ENCODE assay signal across 21 mouse cellular contexts in the genomic region with DNA sequence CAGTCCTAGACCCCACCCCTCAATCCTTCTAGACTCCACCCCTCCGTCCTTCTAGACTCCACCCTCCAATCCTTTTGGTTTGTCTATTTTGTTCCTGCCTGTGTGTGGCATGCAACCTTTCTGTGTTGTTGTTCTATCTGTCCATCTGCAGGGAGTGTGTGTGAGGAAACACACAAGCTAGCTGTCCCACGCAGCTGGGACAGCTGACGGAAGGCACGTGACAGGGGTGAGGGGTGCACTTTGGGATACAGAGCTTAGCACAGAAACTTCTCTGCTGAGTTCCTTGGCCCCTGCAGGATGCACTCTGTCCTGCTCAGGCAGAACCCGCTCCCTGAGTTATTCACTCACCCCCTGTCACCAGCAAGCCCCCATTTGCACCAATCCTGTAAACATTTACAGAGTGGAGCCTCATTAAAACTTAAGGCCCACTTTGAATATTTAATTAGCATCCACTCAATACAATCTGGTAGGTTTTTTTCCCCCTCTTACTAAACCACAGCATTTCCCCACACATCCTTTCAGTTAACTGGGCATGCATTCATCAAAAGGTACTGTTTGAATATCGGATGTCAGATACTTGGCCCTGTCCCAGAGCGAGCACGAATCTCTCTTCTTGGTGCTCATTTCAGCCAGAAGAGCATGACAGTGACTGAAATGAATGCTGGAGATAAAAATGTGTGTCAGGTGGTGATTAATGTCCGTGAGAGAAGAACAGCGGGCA. TPM values are rescaled to one million over a fixed set of nuclear protein-coding genes. Genes with fewer than 3 reads are reported as not detected.
A peak's percentile ranks its signal among the peaks of the same experiment; 100 is the strongest.
DNase-seq lines count a peak whose midpoint lies in the region; ATAC-seq and TF ChIP-seq lines count a peak whose summit lies in the region.
"Had no signal": no experiment of that assay in that cellular context is flagged by ENCODE, and none has a peak within 500 bp of the region (broad histone marks: within the 10 kb centered on the region; RNA-seq: fewer than 3 reads in every experiment).

No protein-coding gene starts in this region.

- H3K4me1 ChIP-seq in kidney, embryonic 14.5 days (ENCODE audit: control insufficient read depth, insufficient read depth, low read length): 0 out of 2 replicates have a peak, but pooled peaks cover 8% of the 10 kb centered on the region
- no peaks in the 10 kb centered on the region for H3K4me1 ChIP-seq in midbrain, embryonic 11.5 days (ENCODE audit: control insufficient read depth, insufficient read depth, low read length)
- no peaks in the 10 kb centered on the region for H3K4me1 ChIP-seq in midbrain, embryonic 14.5 days (ENCODE audit: control insufficient read depth, insufficient read depth, low read length)
- H3K4me1 ChIP-seq in forebrain, embryonic 15.5 days: peaks cover 8% of the 10 kb centered on the region
- H3K4me1 ChIP-seq in small intestine, adult 2 months (ENCODE audit: control insufficient read depth, insufficient read depth, insufficient read length, low read length): peaks cover 45% of the 10 kb centered on the region
- H3K4me1 ChIP-seq: limb, embryonic 12.5 days; neural tube, embryonic 12.5 days had no signal

- no peak for DNase-seq in kidney, postnatal 14 days
- DNase-seq in midbrain, embryonic 11.5 days (ENCODE audit: low spot score, missing footprints): peak; percentile 45
- DNase-seq in midbrain, embryonic 14.5 days: no peak
- DNase-seq in embryo, embryonic 11 days: no peak
- DNase-seq: adrenal gland, adult 2 months; cerebellum, adult 11-12 months; cerebellum, postnatal 36 days; heart, adult 11 months; liver, embryonic 13.5 days; right cerebral cortex, postnatal 14 days; thymus, postnatal 36 days had no signal

- H3K27ac ChIP-seq in kidney, embryonic 14.5 days (ENCODE audit: low read depth, low read length): no peak overlapping the region
- no peak overlapping the region for H3K27ac ChIP-seq in midbrain, embryonic 11.5 days (ENCODE audit: low read depth, low read length)
- H3K27ac ChIP-seq in midbrain, embryonic 14.5 days (replicated peaks; ENCODE audit: low read depth, low read length): no peak overlapping the region
- H3K27ac ChIP-seq in forebrain, embryonic 15.5 days (replicated peaks): no peak overlapping the region
- H3K27ac ChIP-seq in small intestine, adult 2 months (ENCODE audit: insufficient read depth, low read depth, low read length): peak overlapping the region; percentile 73
- H3K27ac ChIP-seq: embryonic facial prominence, embryonic 12.5 days; hindbrain, embryonic 10.5 days; limb, embryonic 12.5 days; liver, embryonic 13.5 days; neural tube, embryonic 12.5 days had no signal

- H3K36me3 ChIP-seq in kidney, embryonic 14.5 days (ENCODE audit: control insufficient read depth, insufficient read depth, low read length): no peaks in the 10 kb centered on the region
- H3K36me3 ChIP-seq in midbrain, embryonic 11.5 days (ENCODE audit: control insufficient read depth, insufficient read depth, low read length): no peaks in the 10 kb centered on the region
- no peaks in the 10 kb centered on the region for H3K36me3 ChIP-seq in midbrain, embryonic 14.5 days (ENCODE audit: control insufficient read depth, insufficient read depth, low read length)
- H3K36me3 ChIP-seq in forebrain, embryonic 15.5 days: no peaks in the 10 kb centered on the region
- H3K36me3 ChIP-seq in small intestine, adult 2 months (ENCODE audit: control insufficient read depth, insufficient read depth, low read length): no peaks in the 10 kb centered on the region
- H3K36me3 ChIP-seq: embryonic facial prominence, embryonic 12.5 days; G1E; hindbrain, embryonic 10.5 days; limb, embryonic 12.5 days; liver, embryonic 13.5 days; neural tube, embryonic 12.5 days had no signal

- no peak overlapping the region for H3K4me2 ChIP-seq in kidney, embryonic 14.5 days (replicated peaks; ENCODE audit: low read depth, low read length)
- no peak overlapping the region for H3K4me2 ChIP-seq in midbrain, embryonic 11.5 days
- H3K4me2 ChIP-seq in midbrain, embryonic 14.5 days (ENCODE audit: low read length): no peak overlapping the region
- no peak overlapping the region for H3K4me2 ChIP-seq in forebrain, embryonic 15.5 days (replicated peaks)
- H3K4me2 ChIP-seq: embryonic facial prominence, embryonic 12.5 days; limb, embryonic 12.5 days; liver, embryonic 13.5 days; neural tube, embryonic 12.5 days had no signal

- TF ChIP-seq POLR2A in small intestine, adult 2 months (IDR thresholded peaks at IDR 0.05; ENCODE audit: low read depth, low read length): no peak

- peak; percentile 44; the same call in 1 of the 2 replicates for ATAC-seq in kidney, embryonic 14.5 days (ENCODE audit: low FRiP score, low TSS enrichment)
- no peak for ATAC-seq in midbrain, embryonic 11.5 days (ENCODE audit: low FRiP score)
- ATAC-seq in midbrain, embryonic 14.5 days (ENCODE audit: low FRiP score, low TSS enrichment): no peak
- ATAC-seq in forebrain, embryonic 15.5 days (replicated peaks): 0 out of 2 replicates have a peak, but pooled peaks have one; percentile 38
- ATAC-seq: CD4-positive, CD25-positive, alpha-beta regulatory T cell, adult 4 months; intestine, postnatal 0 days had no signal

- TF ChIP-seq CTCF in small intestine, adult 2 months (IDR thresholded peaks at IDR 0.05; ENCODE audit: extremely low read depth, insufficient read length, insufficient replicate concordance, low read depth, low read length): no peak

- no peak overlapping the region for H3K9ac ChIP-seq in kidney, embryonic 14.5 days (ENCODE audit: low read depth, low read length)
- H3K9ac ChIP-seq in midbrain, embryonic 11.5 days (ENCODE audit: low read length): no peak overlapping the region
- H3K9ac ChIP-seq in midbrain, embryonic 14.5 days (replicated peaks; ENCODE audit: low read length): no peak overlapping the region
- H3K9ac ChIP-seq in forebrain, embryonic 15.5 days (replicated peaks): no peak overlapping the region
- H3K9ac ChIP-seq: embryonic facial prominence, embryonic 12.5 days; limb, embryonic 12.5 days; liver, embryonic 13.5 days; neural tube, embryonic 12.5 days had no signal

- WGBS in kidney, embryonic 14.5 days: 51% methylated on average over 10 of the region's 10 CpGs
- 80% methylated on average over 10 of the region's 10 CpGs for WGBS in midbrain, embryonic 11.5 days
- 71% methylated on average over 10 of the region's 10 CpGs for WGBS in midbrain, embryonic 14.5 days
- whole genome bisulfite sequencing in forebrain, embryonic 15.5 days: 27% methylated on average over 10 of the region's 10 CpGs
- WGBS in small intestine, adult 2 months: 68% methylated on average over 10 of the region's 10 CpGs

- no peaks in the 10 kb centered on the region for H3K9me3 ChIP-seq in kidney, embryonic 14.5 days (ENCODE audit: control insufficient read depth, low read length)
- no peaks in the 10 kb centered on the region for H3K9me3 ChIP-seq in midbrain, embryonic 11.5 days (ENCODE audit: control insufficient read depth, low read length)
- H3K9me3 ChIP-seq in midbrain, embryonic 14.5 days (ENCODE audit: control insufficient read depth, low read length): no peaks in the 10 kb centered on the region
- no peaks in the 10 kb centered on the region for H3K9me3 ChIP-seq in forebrain, embryonic 15.5 days
- H3K9me3 ChIP-seq: embryonic facial prominence, embryonic 12.5 days; hindbrain, embryonic 10.5 days; limb, embryonic 12.5 days; liver, embryonic 13.5 days; neural tube, embryonic 12.5 days had no signal

- no peaks in the 10 kb centered on the region for H3K27me3 ChIP-seq in kidney, embryonic 14.5 days (ENCODE audit: control insufficient read depth, insufficient read depth, low read length)
- no peaks in the 10 kb centered on the region for H3K27me3 ChIP-seq in midbrain, embryonic 11.5 days (ENCODE audit: control insufficient read depth, insufficient read depth, low read length)
- no peaks in the 10 kb centered on the region for H3K27me3 ChIP-seq in midbrain, embryonic 14.5 days (ENCODE audit: control insufficient read depth, insufficient read depth, low read length)
- H3K27me3 ChIP-seq in forebrain, embryonic 15.5 days: no peaks in the 10 kb centered on the region
- no peaks in the 10 kb centered on the region for H3K27me3 ChIP-seq in small intestine, adult 2 months (ENCODE audit: control insufficient read depth, insufficient read depth, low read length)
- H3K27me3 ChIP-seq: embryonic facial prominence, embryonic 12.5 days; liver, embryonic 13.5 days; neural tube, embryonic 12.5 days had no signal

- H3K4me3 ChIP-seq in kidney, embryonic 14.5 days (ENCODE audit: low read length): no peak overlapping the region
- no peak overlapping the region for H3K4me3 ChIP-seq in midbrain, embryonic 11.5 days (ENCODE audit: low read depth, low read length)
- H3K4me3 ChIP-seq in midbrain, embryonic 14.5 days (replicated peaks; ENCODE audit: low read depth, low read length): no peak overlapping the region
- no peak overlapping the region for H3K4me3 ChIP-seq in forebrain, embryonic 15.5 days
- no peak overlapping the region for H3K4me3 ChIP-seq in small intestine, adult 2 months (ENCODE audit: low read depth, low read length)
- H3K4me3 ChIP-seq: embryonic facial prominence, embryonic 12.5 days; hindbrain, embryonic 10.5 days; limb, embryonic 12.5 days; liver, embryonic 13.5 days; neural tube, embryonic 12.5 days had no signal

RNA-seq across cellular contexts. Expression of a gene that starts 4.0 kb away (rescaled TPM):
- polyA plus RNA-seq in kidney, embryonic 14.5 days (2014; fragmentation: Nextera tagmentation; extraction: Ambion mirVana): 0.50 and 0.51 TPM in 2 replicates
- 0.07 and 0.15 TPM in 2 replicates for polyA plus RNA-seq in midbrain, embryonic 11.5 days (2014; fragmentation: Nextera tagmentation; extraction: Ambion mirVana)
- 0.07 and 0.19 TPM in 2 replicates for polyA plus RNA-seq in midbrain, embryonic 14.5 days (2014; fragmentation: Nextera tagmentation; extraction: Ambion mirVana)
- 0.09 and 0.20 TPM in 2 replicates for polyA plus RNA-seq in forebrain, embryonic 15.5 days (2015; fragmentation: Nextera tagmentation; extraction: Ambion mirVana)
- 4.0 and 9.0 TPM in 2 replicates for polyA plus RNA-seq in small intestine, adult 2 months (2012; rRNA removed)
- polyA plus RNA-seq: G1E; limb, embryonic 12.5 days had no signal

Comparison
In these comparisons a context has a peak if more than half of its experiments do, and no peak if none do; other contexts are left out.
1. ATAC-seq: peak in kidney, embryonic 14.5 days (single experiment) and forebrain, embryonic 15.5 days (single experiment); none in midbrain, embryonic 11.5 days (single experiment) and midbrain, embryonic 14.5 days (single experiment).